Mouse (Mus musculus): Measurements from ENCODE around the gene Col4a5.

- no peak for TF ChIP-seq CTCF (conservative IDR thresholded peaks at IDR 0.05; ENCODE audit: insufficient read depth, insufficient read length, low read depth, low read length)
- TF ChIP-seq POLR2A (IDR thresholded peaks at IDR 0.05; ENCODE audit: low read depth, low read length): no peak
Observed at GRCm38 (mm10) chrX:141475566-141476327, 562 bp downstream of the Col4a5 start.

Measured in kidney, adult 2 months (tissue).